Mouse (Mus musculus): ENCODE data around the gene Cacng7. TPM values are rescaled to one million over a fixed set of nuclear protein-coding genes. Genes with fewer than 3 reads are reported as not detected.
A peak's percentile ranks its signal among the peaks of the same experiment; 100 is the strongest.

Cacng7 gene
- total RNA-seq, 1 experiment, result 14.4 TPM

- H3K9ac ChIP-seq (ENCODE audit: insufficient read depth, low read depth, low read length, poor library complexity, severe bottlenecking), result no peak overlapping the region
- H3K4me3 ChIP-seq (ENCODE audit: insufficient read depth in 1 of 2, low read depth in 1 of 2, low read length in 2 of 2, poor library complexity in 1 of 2, severe bottlenecking in 1 of 2), result no peak overlapping the region
- TF ChIP-seq MAFK (IDR thresholded peaks at IDR 0.05; ENCODE audit: insufficient read depth, low read depth, low read length) (no peak), ZNF384 (IDR thresholded peaks at IDR 0.05; ENCODE audit: low read depth, low read length) (no peak), HCFC1 (IDR thresholded peaks at IDR 0.05; ENCODE audit: borderline replicate concordance, insufficient read depth, low read length) (no peak)
- H3K9me3 ChIP-seq (ENCODE audit: control insufficient read depth, insufficient read depth, low read depth, low read length), result no peaks in the 10 kb centered on the region
- DNase-seq (ENCODE audit: low read depth, low spot score), result no peak
- H3K27ac ChIP-seq (ENCODE audit: insufficient read depth, low read depth, low read length, poor library complexity, severe bottlenecking), result no peak overlapping the region
- in situ Hi-C loops (cut with MboI; ENCODE audit: low sequenced_read_pairs in 2 of 2, unreplicated experiment in 2 of 2), result no loop called here
- H3K36me3 ChIP-seq (ENCODE audit: control insufficient read depth, insufficient read depth, low read length, poor library complexity, severe bottlenecking), result peaks cover 4% of the 10 kb centered on the region
- H3K4me1 ChIP-seq (ENCODE audit: control insufficient read depth in 2 of 2, insufficient read depth in 2 of 2, low read length in 2 of 2, poor library complexity in 1 of 2), result no peaks in the 10 kb centered on the region; a peak in 1 of 4 replicates
Observed at GRCm38 (mm10) chr7:3327961-3328360, 4.8 kb upstream of the Cacng7 start.

- TF ChIP-seq MAFK (IDR thresholded peaks at IDR 0.05; ENCODE audit: insufficient read depth, low read depth, low read length), result no peak
- TF ChIP-seq ZC3H11A (IDR thresholded peaks at IDR 0.05; ENCODE audit: borderline replicate concordance, low read depth, low read length), result peak; percentile 70; the same call in 1 of the 2 replicates
- peaks cover 0 to 1% of the 10 kb centered on the region in 2 experiments; a peak in 1 of 4 replicates for H3K4me1 ChIP-seq (ENCODE audit: control insufficient read depth in 2 of 2, insufficient read depth in 2 of 2, low read length in 2 of 2, poor library complexity in 1 of 2)
- no peaks in the 10 kb centered on the region for H3K36me3 ChIP-seq (ENCODE audit: control insufficient read depth, insufficient read depth, low read length, poor library complexity, severe bottlenecking)
- in situ Hi-C loops (cut with MboI; ENCODE audit: low sequenced_read_pairs in 2 of 2, unreplicated experiment in 2 of 2), result no loop called here
- no peak for DNase-seq (ENCODE audit: low read depth, low spot score)
- peak overlapping the region; percentile 15 to 57; a peak in 2 of 4 replicates for H3K4me3 ChIP-seq (ENCODE audit: insufficient read depth in 1 of 2, low read depth in 1 of 2, low read length in 2 of 2, poor library complexity in 1 of 2, severe bottlenecking in 1 of 2)
- H3K9ac ChIP-seq (ENCODE audit: insufficient read depth, low read depth, low read length, poor library complexity, severe bottlenecking), result no peak overlapping the region
- H3K27ac ChIP-seq (ENCODE audit: insufficient read depth, low read depth, low read length, poor library complexity, severe bottlenecking), result no peak overlapping the region
- no peaks in the 10 kb centered on the region for H3K9me3 ChIP-seq (ENCODE audit: control insufficient read depth, insufficient read depth, low read depth, low read length)
Observed at GRCm38 (mm10) chr7:3329776-3330546, 2.8 kb upstream of the Cacng7 start.

- Histone ChIP-seq H3K9me3 (ENCODE audit: control insufficient read depth, insufficient read depth, low read depth, low read length) (no peaks in the 10 kb centered on the region), H3K36me3 (ENCODE audit: control insufficient read depth, insufficient read depth, low read length, poor library complexity, severe bottlenecking) (no peaks in the 10 kb centered on the region), H3K9ac (ENCODE audit: insufficient read depth, low read depth, low read length, poor library complexity, severe bottlenecking) (no peak overlapping the region), H3K4me3 (ENCODE audit: insufficient read depth in 1 of 2, low read depth in 1 of 2, low read length in 2 of 2, poor library complexity in 1 of 2, severe bottlenecking in 1 of 2) (no peak overlapping the region), H3K4me1 (ENCODE audit: control insufficient read depth in 2 of 2, insufficient read depth in 2 of 2, low read length in 2 of 2, poor library complexity in 1 of 2) (peaks cover 0 to 1% of the 10 kb centered on the region in 2 experiments; a peak in 1 of 4 replicates), H3K27ac (ENCODE audit: insufficient read depth, low read depth, low read length, poor library complexity, severe bottlenecking) (no peak overlapping the region)
- DNase-seq (ENCODE audit: low read depth, low spot score), result no peak
- in situ Hi-C loops (cut with MboI; ENCODE audit: low sequenced_read_pairs in 2 of 2, unreplicated experiment in 2 of 2), result no loop called here
- no peak for TF ChIP-seq HCFC1 (IDR thresholded peaks at IDR 0.05; ENCODE audit: borderline replicate concordance, insufficient read depth, low read length)
Observed at GRCm38 (mm10) chr7:3331171-3331570, 1.6 kb upstream of the Cacng7 start.

GRCm38 (mm10) chr7:3331581-3332223 is 1.1 kb upstream of the Cacng7 start:
- Histone ChIP-seq H3K9ac (ENCODE audit: insufficient read depth, low read depth, low read length, poor library complexity, severe bottlenecking) (peak overlapping the region; percentile 64), H3K36me3 (ENCODE audit: control insufficient read depth, insufficient read depth, low read length, poor library complexity, severe bottlenecking) (no peaks in the 10 kb centered on the region), H3K9me3 (ENCODE audit: control insufficient read depth, insufficient read depth, low read depth, low read length) (no peaks in the 10 kb centered on the region), H3K4me1 (ENCODE audit: control insufficient read depth in 2 of 2, insufficient read depth in 2 of 2, low read length in 2 of 2, poor library complexity in 1 of 2) (peaks cover 1 to 3% of the 10 kb centered on the region in 2 experiments; a peak in 2 of 4 replicates), H3K27ac (ENCODE audit: insufficient read depth, low read depth, low read length, poor library complexity, severe bottlenecking) (no peak overlapping the region), H3K4me3 (ENCODE audit: insufficient read depth in 1 of 2, low read depth in 1 of 2, low read length in 2 of 2, poor library complexity in 1 of 2, severe bottlenecking in 1 of 2) (peak overlapping the region; percentile 65 to 70)
- in situ Hi-C loops (cut with MboI; ENCODE audit: low sequenced_read_pairs in 2 of 2, unreplicated experiment in 2 of 2), result no loop called here
- DNase-seq (ENCODE audit: low read depth, low spot score), result no peak
- TF ChIP-seq ZC3H11A (IDR thresholded peaks at IDR 0.05; ENCODE audit: borderline replicate concordance, low read depth, low read length) (no peak), HCFC1 (IDR thresholded peaks at IDR 0.05; ENCODE audit: borderline replicate concordance, insufficient read depth, low read length) (peak; percentile 97), ZNF384 (IDR thresholded peaks at IDR 0.05; ENCODE audit: low read depth, low read length) (no peak), CHD2 (IDR thresholded peaks at IDR 0.05; ENCODE audit: low read depth, low read length) (no peak)
